Mouse (Mus musculus): ENCODE results near the gene Agk. TPM values are rescaled to one million over a fixed set of nuclear protein-coding genes. Genes with fewer than 3 reads are reported as not detected.
A peak's percentile ranks its signal among the peaks of the same experiment; 100 is the strongest.

The Agk gene
- polyA plus RNA-seq, 1 experiment from 2014 or later = 56.0 TPM

GRCm38 (mm10) chr6:40393213-40393612 lies 68.2 kb downstream of the Agk start:
- Histone ChIP-seq H3K36me3 (ENCODE audit: control insufficient read depth, insufficient read depth, low read length) (peaks cover 9% of the 10 kb centered on the region; the same call in 1 of the 2 replicates), H3K9ac (ENCODE audit: low read depth, low read length) (no peak overlapping the region), H3K4me1 (ENCODE audit: control insufficient read depth, insufficient read depth, low read length) (no peaks in the 10 kb centered on the region), H3K4me2 (replicated peaks; ENCODE audit: low read depth, low read length) (no peak overlapping the region), H3K4me3 (ENCODE audit: low read length) (no peak overlapping the region), H3K27ac (ENCODE audit: low read depth, low read length) (no peak overlapping the region), H3K9me3 (ENCODE audit: control insufficient read depth, low read length) (no peaks in the 10 kb centered on the region), H3K27me3 (ENCODE audit: control insufficient read depth, insufficient read depth, low read length) (no peaks in the 10 kb centered on the region)
- peak; percentile 90 for ATAC-seq (ENCODE audit: low FRiP score, low TSS enrichment)
- WGBS = 54% methylated on average over 3 of the region's 3 CpGs

GRCm38 (mm10) chr6:40402031-40402430 lies 77.1 kb downstream of the Agk start:
- Histone ChIP-seq H3K27ac (ENCODE audit: low read depth, low read length) (no peak overlapping the region), H3K9ac (ENCODE audit: low read depth, low read length) (no peak overlapping the region), H3K4me1 (ENCODE audit: control insufficient read depth, insufficient read depth, low read length) (no peaks in the 10 kb centered on the region), H3K36me3 (ENCODE audit: control insufficient read depth, insufficient read depth, low read length) (peaks cover 51% of the 10 kb centered on the region), H3K9me3 (ENCODE audit: control insufficient read depth, low read length) (peaks cover 4% of the 10 kb centered on the region; the same call in 1 of the 2 replicates), H3K4me3 (ENCODE audit: low read length) (no peak overlapping the region), H3K4me2 (replicated peaks; ENCODE audit: low read depth, low read length) (no peak overlapping the region), H3K27me3 (ENCODE audit: control insufficient read depth, insufficient read depth, low read length) (no peaks in the 10 kb centered on the region)
- ATAC-seq (ENCODE audit: low FRiP score, low TSS enrichment) = no peak
- 84% methylated on average over 2 of the region's 2 CpGs for WGBS

- Histone ChIP-seq H3K9me3 (ENCODE audit: control insufficient read depth, low read length) (peaks cover 3% of the 10 kb centered on the region; the same call in 1 of the 2 replicates), H3K4me3 (ENCODE audit: low read length) (no peak overlapping the region), H3K27me3 (ENCODE audit: control insufficient read depth, insufficient read depth, low read length) (no peaks in the 10 kb centered on the region), H3K9ac (ENCODE audit: low read depth, low read length) (no peak overlapping the region), H3K4me1 (ENCODE audit: control insufficient read depth, insufficient read depth, low read length) (no peaks in the 10 kb centered on the region), H3K27ac (ENCODE audit: low read depth, low read length) (no peak overlapping the region), H3K36me3 (ENCODE audit: control insufficient read depth, insufficient read depth, low read length) (peaks cover 64% of the 10 kb centered on the region), H3K4me2 (replicated peaks; ENCODE audit: low read depth, low read length) (no peak overlapping the region)
- no peak for ATAC-seq (ENCODE audit: low FRiP score, low TSS enrichment)
- 94% methylated on average over 4 of the region's 4 CpGs for WGBS
Observed at GRCm38 (mm10) chr6:40403640-40404285, 78.8 kb downstream of the Agk start.

GRCm38 (mm10) chr6:40411085-40411484 lies 86.1 kb downstream of the Agk start:
- H3K4me2 ChIP-seq (replicated peaks; ENCODE audit: low read depth, low read length) = no peak overlapping the region
- H3K4me1 ChIP-seq (ENCODE audit: control insufficient read depth, insufficient read depth, low read length) = no peaks in the 10 kb centered on the region
- peaks cover 28% of the 10 kb centered on the region for H3K36me3 ChIP-seq (ENCODE audit: control insufficient read depth, insufficient read depth, low read length)
- H3K27ac ChIP-seq (ENCODE audit: low read depth, low read length) = no peak overlapping the region
- H3K9ac ChIP-seq (ENCODE audit: low read depth, low read length) = no peak overlapping the region
- H3K9me3 ChIP-seq (ENCODE audit: control insufficient read depth, low read length) = no peaks in the 10 kb centered on the region
- WGBS = 85% methylated on average over 3 of the region's 3 CpGs
- no peaks in the 10 kb centered on the region for H3K27me3 ChIP-seq (ENCODE audit: control insufficient read depth, insufficient read depth, low read length)
- no peak overlapping the region for H3K4me3 ChIP-seq (ENCODE audit: low read length)
- ATAC-seq (ENCODE audit: low FRiP score, low TSS enrichment) = no peak

GRCm38 (mm10) chr6:40413046-40413445 lies 88.1 kb downstream of the Agk start:
- H3K27me3 ChIP-seq (ENCODE audit: control insufficient read depth, insufficient read depth, low read length) = no peaks in the 10 kb centered on the region
- H3K27ac ChIP-seq (ENCODE audit: low read depth, low read length) = no peak overlapping the region
- no peak overlapping the region for H3K4me2 ChIP-seq (replicated peaks; ENCODE audit: low read depth, low read length)
- no peaks in the 10 kb centered on the region for H3K9me3 ChIP-seq (ENCODE audit: control insufficient read depth, low read length)
- WGBS = 83% methylated on average over 5 of the region's 5 CpGs
- H3K36me3 ChIP-seq (ENCODE audit: control insufficient read depth, insufficient read depth, low read length) = peaks cover 11% of the 10 kb centered on the region
- no peaks in the 10 kb centered on the region for H3K4me1 ChIP-seq (ENCODE audit: control insufficient read depth, insufficient read depth, low read length)
- no peak overlapping the region for H3K9ac ChIP-seq (ENCODE audit: low read depth, low read length)
- H3K4me3 ChIP-seq (ENCODE audit: low read length) = no peak overlapping the region
- ATAC-seq (ENCODE audit: low FRiP score, low TSS enrichment) = no peak

- no peak overlapping the region for H3K4me3 ChIP-seq (ENCODE audit: low read length)
- H3K27me3 ChIP-seq (ENCODE audit: control insufficient read depth, insufficient read depth, low read length) = no peaks in the 10 kb centered on the region
- no peak overlapping the region for H3K9ac ChIP-seq (ENCODE audit: low read depth, low read length)
- no peak overlapping the region for H3K27ac ChIP-seq (ENCODE audit: low read depth, low read length)
- ATAC-seq (ENCODE audit: low FRiP score, low TSS enrichment) = no peak
- H3K4me1 ChIP-seq (ENCODE audit: control insufficient read depth, insufficient read depth, low read length) = no peaks in the 10 kb centered on the region
- no peaks in the 10 kb centered on the region for H3K9me3 ChIP-seq (ENCODE audit: control insufficient read depth, low read length)
- H3K36me3 ChIP-seq (ENCODE audit: control insufficient read depth, insufficient read depth, low read length) = peaks cover 6% of the 10 kb centered on the region
- 94% methylated on average over 3 of the region's 3 CpGs for WGBS
- H3K4me2 ChIP-seq (replicated peaks; ENCODE audit: low read depth, low read length) = no peak overlapping the region
Observed at GRCm38 (mm10) chr6:40413565-40413964, 88.6 kb downstream of the Agk start.

GRCm38 (mm10) chr6:40415799-40416198 lies 90.8 kb downstream of the Agk start:
- Histone ChIP-seq H3K9ac (ENCODE audit: low read depth, low read length) (no peak overlapping the region), H3K4me2 (replicated peaks; ENCODE audit: low read depth, low read length) (no peak overlapping the region), H3K9me3 (ENCODE audit: control insufficient read depth, low read length) (no peaks in the 10 kb centered on the region), H3K4me1 (ENCODE audit: control insufficient read depth, insufficient read depth, low read length) (no peaks in the 10 kb centered on the region), H3K27ac (ENCODE audit: low read depth, low read length) (no peak overlapping the region), H3K4me3 (ENCODE audit: low read length) (no peak overlapping the region), H3K27me3 (ENCODE audit: control insufficient read depth, insufficient read depth, low read length) (no peaks in the 10 kb centered on the region), H3K36me3 (ENCODE audit: control insufficient read depth, insufficient read depth, low read length) (no peaks in the 10 kb centered on the region; the same call in 1 of the 2 replicates)
- no peak for ATAC-seq (ENCODE audit: low FRiP score, low TSS enrichment)
- WGBS = 67% methylated on average over 5 of the region's 5 CpGs

- H3K4me2 ChIP-seq (replicated peaks; ENCODE audit: low read depth, low read length) = no peak overlapping the region
- no peak overlapping the region for H3K9ac ChIP-seq (ENCODE audit: low read depth, low read length)
- H3K4me3 ChIP-seq (ENCODE audit: low read length) = no peak overlapping the region
- WGBS = 96% methylated on average over 4 of the region's 4 CpGs
- H3K4me1 ChIP-seq (ENCODE audit: control insufficient read depth, insufficient read depth, low read length) = no peaks in the 10 kb centered on the region
- peaks cover 3% of the 10 kb centered on the region; the same call in 1 of the 2 replicates for H3K36me3 ChIP-seq (ENCODE audit: control insufficient read depth, insufficient read depth, low read length)
- H3K27ac ChIP-seq (ENCODE audit: low read depth, low read length) = no peak overlapping the region
- no peaks in the 10 kb centered on the region for H3K27me3 ChIP-seq (ENCODE audit: control insufficient read depth, insufficient read depth, low read length)
- no peak for ATAC-seq (ENCODE audit: low FRiP score, low TSS enrichment)
- no peaks in the 10 kb centered on the region for H3K9me3 ChIP-seq (ENCODE audit: control insufficient read depth, low read length)
Observed at GRCm38 (mm10) chr6:40418386-40418785, 93.4 kb downstream of the Agk start.

- 95% methylated on average over 6 of the region's 6 CpGs for WGBS
- ATAC-seq (ENCODE audit: low FRiP score, low TSS enrichment) = no peak
- Histone ChIP-seq H3K27ac (ENCODE audit: low read depth, low read length) (no peak overlapping the region), H3K4me3 (ENCODE audit: low read length) (no peak overlapping the region), H3K9ac (ENCODE audit: low read depth, low read length) (no peak overlapping the region), H3K9me3 (ENCODE audit: control insufficient read depth, low read length) (no peaks in the 10 kb centered on the region), H3K4me1 (ENCODE audit: control insufficient read depth, insufficient read depth, low read length) (no peaks in the 10 kb centered on the region), H3K27me3 (ENCODE audit: control insufficient read depth, insufficient read depth, low read length) (no peaks in the 10 kb centered on the region), H3K36me3 (ENCODE audit: control insufficient read depth, insufficient read depth, low read length) (peaks cover 3% of the 10 kb centered on the region; the same call in 1 of the 2 replicates), H3K4me2 (replicated peaks; ENCODE audit: low read depth, low read length) (no peak overlapping the region)
Observed at GRCm38 (mm10) chr6:40421099-40421498, 96.1 kb downstream of the Agk start.

All from kidney, embryonic 14.5 days (tissue).